Mouse (Mus musculus): ENCODE measurements around the gene Cd200r1. TPM values are rescaled to one million over a fixed set of nuclear protein-coding genes. Genes with fewer than 3 reads are reported as not detected.

Gene Cd200r1
- 1.7 and 1.8 TPM in 2 replicates for polyA plus RNA-seq (2016; fragmentation: Nextera tagmentation; extraction: Ambion mirVana)

GRCm38 (mm10) chr16:44765555-44766319 is at the start of gene Cd200r1:
Gene Cd200r1, plus strand, starts transcription at chr16:44765736.
- peak within 1 kb of the TSS; percentile 47 for H3K4me2 ChIP-seq
- H3K9ac ChIP-seq: no peak within 1 kb of the TSS; the same call in 1 of the 2 replicates
- H3K27me3 ChIP-seq (replicated peaks): no peaks in the 10 kb centered on the region
- no peak for ATAC-seq (ENCODE audit: insufficient number of reproducible peaks, low FRiP score)
- WGBS: 64% methylated on average over 22 of the region's 22 CpGs
- H3K4me1 ChIP-seq (replicated peaks): no peaks in the 10 kb centered on the region
- H3K4me3 ChIP-seq: peak within 1 kb of the TSS; percentile 21; the same call in 1 of the 2 replicates
- no peaks in the 10 kb centered on the region for H3K9me3 ChIP-seq (replicated peaks)
- no peaks in the 10 kb centered on the region for H3K36me3 ChIP-seq
- H3K27ac ChIP-seq (ENCODE audit: poor library complexity, severe bottlenecking): no peak within 1 kb of the TSS

- Histone ChIP-seq H3K36me3 (peaks cover 14% of the 10 kb centered on the region), H3K4me1 (replicated peaks) (0 out of 2 replicates have a peak, but pooled peaks cover 4% of the 10 kb centered on the region), H3K4me3 (no peak overlapping the region), H3K9ac (no peak overlapping the region), H3K4me2 (no peak overlapping the region), H3K27me3 (replicated peaks) (no peaks in the 10 kb centered on the region), H3K9me3 (replicated peaks) (no peaks in the 10 kb centered on the region), H3K27ac (ENCODE audit: poor library complexity, severe bottlenecking) (no peak overlapping the region)
- 42% methylated on average over 10 of the region's 10 CpGs for WGBS
- no peak for ATAC-seq (ENCODE audit: insufficient number of reproducible peaks, low FRiP score)
Observed at GRCm38 (mm10) chr16:44716305-44717140, 49.0 kb upstream of the Cd200r1 start.

- Histone ChIP-seq H3K4me1 (replicated peaks) (0 out of 2 replicates have a peak, but pooled peaks cover 4% of the 10 kb centered on the region), H3K9me3 (replicated peaks) (no peaks in the 10 kb centered on the region), H3K36me3 (peaks cover 14% of the 10 kb centered on the region), H3K4me3 (no peak overlapping the region), H3K9ac (no peak overlapping the region), H3K27ac (ENCODE audit: poor library complexity, severe bottlenecking) (no peak overlapping the region), H3K4me2 (no peak overlapping the region), H3K27me3 (replicated peaks) (no peaks in the 10 kb centered on the region)
- no peak for ATAC-seq (ENCODE audit: insufficient number of reproducible peaks, low FRiP score)
- WGBS: 80% methylated on average over 2 of the region's 2 CpGs
Observed at GRCm38 (mm10) chr16:44717141-44717634, 48.3 kb upstream of the Cd200r1 start.

GRCm38 (mm10) chr16:44717838-44718237 is 47.7 kb upstream of the Cd200r1 start:
- Histone ChIP-seq H3K4me3 (no peak overlapping the region), H3K27ac (ENCODE audit: poor library complexity, severe bottlenecking) (no peak overlapping the region), H3K27me3 (replicated peaks) (no peaks in the 10 kb centered on the region), H3K4me1 (replicated peaks) (peaks cover 6% of the 10 kb centered on the region), H3K9me3 (replicated peaks) (no peaks in the 10 kb centered on the region), H3K9ac (no peak overlapping the region), H3K4me2 (no peak overlapping the region), H3K36me3 (peaks cover 14% of the 10 kb centered on the region)
- ATAC-seq (ENCODE audit: insufficient number of reproducible peaks, low FRiP score): no peak
- 75% methylated on average over 2 of the region's 2 CpGs for WGBS

- H3K27ac ChIP-seq (ENCODE audit: poor library complexity, severe bottlenecking): no peak overlapping the region
- WGBS: 60% methylated on average over 7 of the region's 7 CpGs
- ATAC-seq (ENCODE audit: insufficient number of reproducible peaks, low FRiP score): no peak
Observed at GRCm38 (mm10) chr16:44719349-44719748, 46.2 kb upstream of the Cd200r1 start.

GRCm38 (mm10) chr16:44720518-44720917 is 45.0 kb upstream of the Cd200r1 start:
- no peak for ATAC-seq (ENCODE audit: insufficient number of reproducible peaks, low FRiP score)
- H3K4me1 ChIP-seq (replicated peaks): peaks cover 18% of the 10 kb centered on the region
- H3K9ac ChIP-seq: no peak overlapping the region
- H3K36me3 ChIP-seq: peaks cover 14% of the 10 kb centered on the region
- H3K4me2 ChIP-seq: no peak overlapping the region
- H3K27me3 ChIP-seq (replicated peaks): no peaks in the 10 kb centered on the region
- WGBS: 77% methylated on average over 3 of the region's 3 CpGs
- no peak overlapping the region for H3K27ac ChIP-seq (ENCODE audit: poor library complexity, severe bottlenecking)
- no peaks in the 10 kb centered on the region for H3K9me3 ChIP-seq (replicated peaks)
- H3K4me3 ChIP-seq: no peak overlapping the region

More at GRCm38 (mm10) chr16:44719349-44719748, 46.2 kb upstream of the Cd200r1 start:
- H3K4me3 ChIP-seq: no peak overlapping the region
- no peaks in the 10 kb centered on the region for H3K9me3 ChIP-seq (replicated peaks)
- no peaks in the 10 kb centered on the region for H3K27me3 ChIP-seq (replicated peaks)
- H3K4me1 ChIP-seq (replicated peaks): peaks cover 12% of the 10 kb centered on the region
- no peak overlapping the region for H3K4me2 ChIP-seq
- H3K9ac ChIP-seq: no peak overlapping the region
- peaks cover 14% of the 10 kb centered on the region for H3K36me3 ChIP-seq

GRCm38 (mm10) chr16:44722666-44723065 is 42.9 kb upstream of the Cd200r1 start:
- H3K4me1 ChIP-seq (replicated peaks): peaks cover 15% of the 10 kb centered on the region
- peak overlapping the region; percentile 35; the same call in 1 of the 2 replicates for H3K27ac ChIP-seq (ENCODE audit: poor library complexity, severe bottlenecking)
- peaks cover 21% of the 10 kb centered on the region for H3K36me3 ChIP-seq
- WGBS: 48% methylated on average over 2 of the region's 2 CpGs
- no peak overlapping the region for H3K9ac ChIP-seq
- no peak overlapping the region for H3K4me3 ChIP-seq
- peak overlapping the region; percentile 19; the same call in 1 of the 2 replicates for H3K4me2 ChIP-seq
- no peaks in the 10 kb centered on the region for H3K9me3 ChIP-seq (replicated peaks)
- no peak for ATAC-seq (ENCODE audit: insufficient number of reproducible peaks, low FRiP score)
- no peaks in the 10 kb centered on the region for H3K27me3 ChIP-seq (replicated peaks)

GRCm38 (mm10) chr16:44724083-44724787 is 41.3 kb upstream of the Cd200r1 start, which contains the start of gene Nepro:
Gene Nepro, plus strand, starts transcription at chr16:44724301.
- Histone ChIP-seq H3K36me3 (peaks cover 26% of the 10 kb centered on the region), H3K27me3 (replicated peaks) (no peaks in the 10 kb centered on the region), H3K27ac (ENCODE audit: poor library complexity, severe bottlenecking) (peak within 1 kb of the TSS; percentile 87), H3K4me3 (peak within 1 kb of the TSS; percentile 72), H3K9me3 (replicated peaks) (no peaks in the 10 kb centered on the region), H3K4me1 (replicated peaks) (peaks cover 15% of the 10 kb centered on the region), H3K9ac (peak within 1 kb of the TSS; percentile 88), H3K4me2 (peak within 1 kb of the TSS; percentile 87)
- peak; percentile 98 for ATAC-seq (ENCODE audit: insufficient number of reproducible peaks, low FRiP score)
- 1% methylated on average over 60 of the region's 64 CpGs for WGBS

- peak overlapping the region; percentile 88 for H3K9ac ChIP-seq
- H3K4me1 ChIP-seq (replicated peaks): peaks cover 15% of the 10 kb centered on the region
- peak overlapping the region; percentile 87 for H3K4me2 ChIP-seq
- peak overlapping the region; percentile 87 for H3K27ac ChIP-seq (ENCODE audit: poor library complexity, severe bottlenecking)
- peaks cover 27% of the 10 kb centered on the region for H3K36me3 ChIP-seq
- no peaks in the 10 kb centered on the region for H3K27me3 ChIP-seq (replicated peaks)
- no peaks in the 10 kb centered on the region for H3K9me3 ChIP-seq (replicated peaks)
- H3K4me3 ChIP-seq: peak overlapping the region; percentile 72
- 0% methylated on average over 14 of the region's 14 CpGs for WGBS
- ATAC-seq (ENCODE audit: insufficient number of reproducible peaks, low FRiP score): no peak; the same call in 1 of the 2 replicates
Observed at GRCm38 (mm10) chr16:44724847-44725246, 40.7 kb upstream of the Cd200r1 start.

- peaks cover 26% of the 10 kb centered on the region for H3K36me3 ChIP-seq
- H3K27me3 ChIP-seq (replicated peaks): no peaks in the 10 kb centered on the region
- peak overlapping the region; percentile 87 for H3K4me2 ChIP-seq
- H3K9me3 ChIP-seq (replicated peaks): no peaks in the 10 kb centered on the region
- ATAC-seq (ENCODE audit: insufficient number of reproducible peaks, low FRiP score): no peak
- H3K27ac ChIP-seq (ENCODE audit: poor library complexity, severe bottlenecking): peak overlapping the region; percentile 87
- WGBS: 42% methylated on average over 14 of the region's 14 CpGs
- H3K9ac ChIP-seq: peak overlapping the region; percentile 88
- peak overlapping the region; percentile 72 for H3K4me3 ChIP-seq
- peaks cover 15% of the 10 kb centered on the region for H3K4me1 ChIP-seq (replicated peaks)
Observed at GRCm38 (mm10) chr16:44725286-44726223, 40.0 kb upstream of the Cd200r1 start.

Data from heart, embryonic 12.5 days (tissue).